Mouse (Mus musculus) neural tube, embryonic 11.5 days (tissue): ENCODE measurements around the gene Ryr2. TPM values are rescaled to one million over a fixed set of nuclear protein-coding genes. Genes with fewer than 3 reads are reported as not detected.
"Not testable (repeated sequence)": the region's sequence is repeated elsewhere in the genome, so short reads cannot be mapped to it uniquely, and the experiment has no call there.

Experiments
- ATAC-seq: fragments of 200-750 bp; cut with Nextera tagmentation; 2 replicates; pipeline ENCODE4 v1.8.0; 2017; ENCODE audit warnings: moderate number of reproducible peaks, mild to moderate bottlenecking, moderate TSS enrichment, moderate library complexity; ENCODE audit not compliant: insufficient read depth, low FRiP score, low TSS enrichment
- DNase-seq: peaks from one replicate; pipeline ENCODE4 v3.0.0-alpha.2; 2015; ENCODE audit warnings: low spot score
- H3K27ac ChIP-seq: fragments of 300-500 bp; sonication (generic); 2 replicates; pipeline ENCODE4 v1.5.1; 2014; ENCODE audit warnings: low read depth, mild to moderate bottlenecking, low read length
- H3K27me3 ChIP-seq: fragments of 300-500 bp; sonication (generic); 2 replicates; pipeline ENCODE4 v1.6.1; 2014; ENCODE audit warnings: mild to moderate bottlenecking, low read length, mixed read lengths; ENCODE audit not compliant: control insufficient read depth, insufficient read depth
- H3K36me3 ChIP-seq: fragments of 300-500 bp; sonication (generic); 2 replicates; pipeline ENCODE4 v1.6.1; 2014; ENCODE audit warnings: mild to moderate bottlenecking, low read length, moderate library complexity, mixed read lengths; ENCODE audit not compliant: control insufficient read depth, insufficient read depth
- H3K4me1 ChIP-seq: fragments of 300-500 bp; sonication (generic); 2 replicates; pipeline ENCODE4 v1.6.1; 2014; ENCODE audit warnings: low read length, mixed read lengths; ENCODE audit not compliant: control insufficient read depth, insufficient read depth
- H3K4me2 ChIP-seq: fragments of 300-500 bp; sonication (generic); 2 replicates; pipeline ENCODE4 v1.6.1; 2014; ENCODE audit warnings: low read depth, mild to moderate bottlenecking, moderate library complexity
- H3K4me3 ChIP-seq: fragments of 300-500 bp; sonication (generic); 2 replicates; pipeline ENCODE4 v1.5.1; 2014; ENCODE audit warnings: low read depth, low read length
- H3K9ac ChIP-seq: fragments of 300-500 bp; sonication (generic); 2 replicates; pipeline ENCODE4 v1.6.1; 2014; ENCODE audit warnings: mild to moderate bottlenecking, low read length
- H3K9me3 ChIP-seq: fragments of 300-500 bp; sonication (generic); 2 replicates; pipeline ENCODE4 v1.6.1; 2016; ENCODE audit warnings: low read length; ENCODE audit not compliant: control insufficient read depth
- WGBS: fragments of 180-500 bp; shearing (Covaris S2); extraction: QIAGEN DNeasy Blood & Tissue Kit; methylation state at CpG from one replicate; pipeline ENCODE4 v1.1.7; 2014; 5-methylcytosine and 5-hydroxymethylcytosine counted together
- polyA plus RNA-seq: library from polyadenylated mRNA; unstranded; fragments of >200 nt; fragmentation: Nextera tagmentation; extraction: Ambion mirVana; gene quantifications from 2 replicates; pipeline ENCODE4 v1.2.1, GENCODE M21; 2014

The Ryr2 gene
- 0.34 and 0.35 TPM in 2 replicates for polyA plus RNA-seq

DNA sequence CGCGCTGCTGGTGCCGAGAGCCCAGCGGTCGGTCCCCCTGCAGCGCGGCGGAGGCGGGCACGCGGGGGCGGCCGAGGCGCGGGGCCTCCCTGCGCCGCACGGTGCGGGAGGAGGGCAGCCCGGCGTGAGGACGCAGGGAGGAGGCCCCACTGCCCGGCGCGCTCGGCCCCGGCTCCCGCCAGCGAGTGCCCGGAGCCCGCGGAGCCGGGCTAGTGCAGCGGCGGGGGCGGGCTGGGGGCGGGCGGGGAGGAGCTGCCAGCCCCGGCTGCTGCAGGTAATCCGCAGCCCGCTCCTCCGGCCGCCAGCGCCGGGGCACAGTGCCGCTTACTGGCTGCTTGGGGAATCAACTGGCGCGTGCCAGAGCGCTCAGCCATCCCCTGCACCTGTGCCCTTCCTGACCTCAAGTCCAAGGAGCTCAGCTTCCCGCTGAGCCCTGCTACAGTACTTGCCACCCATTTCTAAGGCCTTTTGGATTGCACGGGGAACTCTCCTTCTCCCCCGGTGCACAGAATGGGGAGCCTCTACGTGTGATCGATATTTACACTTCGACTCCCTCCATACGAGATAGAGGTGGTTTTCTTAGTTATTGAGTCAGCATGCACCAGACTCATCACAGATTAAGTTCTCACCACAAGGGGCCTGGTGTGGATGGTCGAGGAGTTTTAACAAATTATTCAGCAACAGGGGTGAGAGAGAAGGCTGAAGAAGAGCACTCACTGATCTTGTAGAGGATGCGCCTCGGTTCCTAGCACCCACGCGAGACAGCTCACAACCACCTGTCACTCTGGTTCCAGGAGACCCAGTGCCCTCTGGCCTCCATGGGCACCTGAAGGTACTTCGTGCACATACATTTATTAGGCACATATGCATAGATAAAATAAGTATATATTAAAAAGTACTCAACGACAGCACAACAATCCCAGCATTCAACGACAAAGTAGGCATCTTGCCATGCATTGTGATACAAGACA is at the start of gene Ryr2:
TSS of gene Ryr2 (minus strand) at position 284 of the 971 bp plus-strand sequence.
- H3K4me2 ChIP-seq: peak within 1 kb of the TSS; percentile 98
- H3K4me1 ChIP-seq: 0 out of 2 replicates have a peak, but pooled peaks cover 3% of the 10 kb centered on the region
- no peaks in the 10 kb centered on the region for H3K9me3 ChIP-seq
- no peak within 1 kb of the TSS for H3K27ac ChIP-seq
- H3K27me3 ChIP-seq: peaks cover 25% of the 10 kb centered on the region
- H3K9ac ChIP-seq: peak within 1 kb of the TSS; percentile 67
- H3K36me3 ChIP-seq: no peaks in the 10 kb centered on the region
- WGBS: 14% methylated on average over 29 of the region's 64 CpGs
- peak; percentile 83 for DNase-seq
- peak; percentile 79 for ATAC-seq
- peak within 1 kb of the TSS; percentile 64 for H3K4me3 ChIP-seq

DNA sequence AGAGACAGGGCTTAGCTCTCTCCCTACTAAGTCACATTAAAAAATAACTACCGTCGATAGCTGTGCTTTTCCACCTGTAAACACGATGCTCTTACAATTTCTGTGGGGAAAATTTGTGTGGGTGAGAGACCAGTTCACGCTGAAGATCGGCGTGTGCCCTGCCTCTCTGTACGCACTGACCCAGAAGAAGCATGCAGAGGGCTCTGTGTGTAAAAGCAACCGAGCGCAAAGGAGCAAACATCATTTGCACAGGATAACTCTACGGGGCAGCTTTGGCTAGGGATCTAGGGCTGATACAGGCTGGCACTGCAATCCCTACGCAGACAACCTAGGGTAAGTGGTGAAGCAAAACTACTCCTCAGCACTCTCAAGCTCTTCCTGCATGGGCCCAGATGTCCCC is 47.2 kb upstream of the Ryr2 start:
- ATAC-seq (no peak), DNase-seq (no peak)
- Histone ChIP-seq H3K4me1 (no peaks in the 10 kb centered on the region), H3K27ac (no peak overlapping the region), H3K9ac (no peak overlapping the region), H3K4me2 (no peak overlapping the region), H3K27me3 (no peaks in the 10 kb centered on the region), H3K9me3 (no peaks in the 10 kb centered on the region), H3K4me3 (no peak overlapping the region), H3K36me3 (no peaks in the 10 kb centered on the region)
- 87% methylated on average over 11 of the region's 11 CpGs for WGBS

DNA sequence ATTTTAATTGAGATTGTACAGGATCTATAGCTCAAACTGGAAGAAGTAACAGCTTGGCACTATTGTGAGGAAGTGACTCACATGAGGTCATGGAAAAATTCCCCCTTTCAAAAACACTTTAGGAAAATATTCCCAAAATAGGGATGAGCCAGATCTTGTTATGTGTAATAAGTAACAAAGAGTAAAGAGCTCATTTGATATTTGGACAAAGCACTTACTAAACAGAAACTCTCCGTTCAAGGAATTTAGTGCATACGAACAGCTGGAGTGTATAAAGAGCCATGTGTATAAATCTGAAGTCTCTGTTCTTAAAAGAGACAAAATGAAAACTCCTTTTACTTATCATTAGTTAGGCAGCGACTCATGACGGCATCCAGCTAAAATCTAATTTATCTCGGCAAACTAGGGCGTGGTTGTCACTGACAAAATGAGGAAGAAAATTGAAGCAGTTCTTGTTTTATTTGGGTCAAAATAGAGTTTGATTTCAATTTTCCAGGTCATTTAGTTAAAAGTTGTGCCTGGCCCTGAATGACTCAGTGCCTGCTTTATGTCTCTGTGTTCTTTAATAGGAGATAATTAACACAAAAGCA is 40.3 kb upstream of the Ryr2 start:
- Histone ChIP-seq H3K27ac (no peak overlapping the region), H3K9me3 (no peaks in the 10 kb centered on the region), H3K4me1 (no peaks in the 10 kb centered on the region), H3K27me3 (no peaks in the 10 kb centered on the region), H3K36me3 (no peaks in the 10 kb centered on the region), H3K9ac (no peak overlapping the region), H3K4me2 (no peak overlapping the region), H3K4me3 (no peak overlapping the region)
- ATAC-seq (no peak), DNase-seq (no peak)
- WGBS: 83% methylated on average over 6 of the region's 6 CpGs

DNA sequence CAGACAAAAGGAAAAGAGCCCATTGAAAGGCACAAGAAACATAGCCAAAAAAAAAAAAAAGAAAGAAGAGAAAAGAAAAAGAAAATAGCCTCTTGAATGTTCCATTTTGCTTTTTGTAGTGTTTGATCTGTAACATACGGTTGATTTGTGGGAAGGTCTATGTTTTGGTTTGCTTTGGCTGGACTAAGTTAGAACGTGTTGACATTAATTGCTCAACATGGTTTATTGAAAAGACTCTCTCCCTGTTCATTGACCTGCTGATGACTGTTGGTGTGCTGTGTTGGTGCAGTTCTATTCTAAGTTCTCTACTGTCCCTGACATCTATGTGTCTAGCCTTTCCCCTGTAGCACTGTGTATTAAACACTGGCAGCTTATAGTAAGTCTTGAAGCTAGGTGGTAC is 39.7 kb upstream of the Ryr2 start:
- ATAC-seq (no peak), DNase-seq (no peak)
- no peaks in the 10 kb centered on the region for H3K36me3 ChIP-seq
- H3K9me3 ChIP-seq: no peaks in the 10 kb centered on the region
- no peak overlapping the region for H3K27ac ChIP-seq
- H3K4me2 ChIP-seq: no peak overlapping the region
- no peaks in the 10 kb centered on the region for H3K27me3 ChIP-seq
- no peak overlapping the region for H3K4me3 ChIP-seq
- no peak overlapping the region for H3K9ac ChIP-seq
- H3K4me1 ChIP-seq: no peaks in the 10 kb centered on the region
- 80% methylated on average over 2 of the region's 2 CpGs for WGBS

DNA sequence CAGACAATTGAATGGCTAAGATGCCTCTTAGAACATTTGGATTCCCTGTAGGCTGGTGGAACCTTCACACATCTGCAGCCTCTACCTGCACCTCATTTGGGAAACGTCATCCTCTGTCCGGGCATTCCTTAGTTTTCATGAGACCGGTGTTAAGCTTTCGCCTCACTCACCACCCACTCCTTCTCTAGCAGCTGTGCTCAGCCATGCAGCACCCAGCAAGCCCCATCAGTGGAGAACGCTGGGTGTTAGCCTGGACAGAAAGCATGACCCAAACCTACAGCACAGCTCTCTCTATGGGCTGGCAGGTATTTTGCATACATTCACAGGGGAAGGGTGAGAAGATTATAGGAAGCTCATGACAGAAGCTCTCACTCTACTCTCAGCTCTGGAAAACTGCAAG is 36.6 kb upstream of the Ryr2 start:
- H3K4me3 ChIP-seq: no peak overlapping the region
- no peaks in the 10 kb centered on the region for H3K9me3 ChIP-seq
- 92% methylated on average over 5 of the region's 5 CpGs for WGBS
- H3K27ac ChIP-seq: no peak overlapping the region
- H3K27me3 ChIP-seq: no peaks in the 10 kb centered on the region
- ATAC-seq (no peak), DNase-seq (no peak)
- no peak overlapping the region for H3K4me2 ChIP-seq
- no peaks in the 10 kb centered on the region for H3K36me3 ChIP-seq
- no peak overlapping the region for H3K9ac ChIP-seq
- H3K4me1 ChIP-seq: no peaks in the 10 kb centered on the region

DNA sequence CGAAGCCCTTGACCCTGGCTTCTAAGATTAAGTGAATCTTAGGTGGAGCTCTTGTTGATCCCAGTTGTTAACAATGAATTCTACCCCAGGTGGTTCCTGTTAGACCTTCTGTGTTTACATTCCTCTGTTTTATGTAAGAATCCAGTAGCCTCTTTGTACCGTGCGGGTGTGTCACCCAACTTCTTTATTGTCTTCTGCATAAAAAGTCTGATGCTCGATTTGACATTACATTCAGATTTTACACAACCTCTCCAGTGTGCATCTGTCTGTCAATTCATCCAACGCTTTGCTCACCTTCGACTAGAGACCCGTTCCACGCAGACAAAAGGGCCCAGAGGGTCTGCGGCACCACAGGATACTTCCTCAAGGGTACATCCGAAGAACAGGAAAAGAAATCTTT is 29.7 kb upstream of the Ryr2 start:
- not testable (repeated sequence) for H3K9me3 ChIP-seq, H3K27ac ChIP-seq, DNase-seq, ATAC-seq, H3K4me1 ChIP-seq, H3K9ac ChIP-seq, H3K36me3 ChIP-seq, H3K4me2 ChIP-seq, H3K27me3 ChIP-seq, H3K4me3 ChIP-seq
- 93% methylated on average over 10 of the region's 10 CpGs for WGBS

DNA sequence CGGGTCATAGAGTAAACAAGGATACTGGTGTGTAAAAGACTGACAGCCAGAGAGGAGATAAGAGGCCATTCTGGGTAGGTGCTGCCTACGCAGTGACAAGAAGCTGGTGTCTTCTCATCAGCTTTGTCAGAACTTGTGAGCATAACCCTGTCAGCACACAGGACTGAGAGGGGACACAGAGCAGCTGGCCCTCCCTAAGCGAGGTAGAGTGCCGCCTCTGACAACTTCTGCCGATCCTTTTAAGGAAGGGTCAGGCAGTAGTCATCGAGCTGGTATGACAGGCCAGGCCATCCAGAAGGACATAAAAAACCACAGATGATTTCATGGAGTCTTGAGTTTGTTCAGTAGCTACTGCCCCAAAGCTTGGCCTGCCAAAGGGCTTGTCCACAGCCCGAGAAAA is 26.8 kb upstream of the Ryr2 start:
- Histone ChIP-seq H3K9ac (no peak overlapping the region), H3K27ac (no peak overlapping the region), H3K9me3 (no peaks in the 10 kb centered on the region), H3K4me1 (no peaks in the 10 kb centered on the region), H3K4me2 (no peak overlapping the region), H3K36me3 (no peaks in the 10 kb centered on the region), H3K4me3 (no peak overlapping the region), H3K27me3 (no peaks in the 10 kb centered on the region)
- 85% methylated on average over 7 of the region's 7 CpGs for WGBS
- DNase-seq (no peak), ATAC-seq (no peak)

DNA sequence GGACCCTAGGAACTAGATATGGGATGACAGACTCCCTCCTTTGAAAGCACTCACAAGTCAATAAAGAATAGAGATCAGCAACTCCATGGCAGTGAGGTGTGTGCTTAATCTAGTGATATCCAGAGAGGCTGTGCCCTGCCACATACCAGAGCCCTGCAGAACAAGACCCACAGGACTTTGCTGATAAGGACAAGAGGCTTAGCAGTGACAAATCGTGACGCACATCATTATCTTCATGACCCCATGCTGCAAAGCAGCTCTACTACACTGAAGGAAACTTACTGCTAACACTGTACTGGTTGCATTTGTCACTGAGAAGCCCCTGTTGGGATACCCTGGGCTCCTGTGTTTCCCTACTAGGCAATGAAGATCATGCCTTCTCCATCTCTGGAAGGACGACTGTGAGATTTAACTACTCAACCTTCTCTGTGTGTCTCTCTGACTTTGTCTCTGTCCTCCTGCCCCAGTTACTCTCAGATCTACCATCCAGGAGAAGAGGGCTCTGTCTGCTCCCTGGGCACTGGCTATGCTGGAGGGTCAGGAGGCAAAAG is 25.5 kb upstream of the Ryr2 start:
- H3K9me3 ChIP-seq: no peaks in the 10 kb centered on the region
- no peak overlapping the region for H3K4me2 ChIP-seq
- H3K4me3 ChIP-seq: no peak overlapping the region
- DNase-seq (no peak), ATAC-seq (no peak)
- no peak overlapping the region for H3K27ac ChIP-seq
- WGBS: 88% methylated on average over 3 of the region's 3 CpGs
- no peaks in the 10 kb centered on the region for H3K36me3 ChIP-seq
- H3K9ac ChIP-seq: no peak overlapping the region
- H3K4me1 ChIP-seq: no peaks in the 10 kb centered on the region
- no peaks in the 10 kb centered on the region for H3K27me3 ChIP-seq
